Mouse (Mus musculus): ENCODE data around the gene Mms19. TPM values are rescaled to one million over a fixed set of nuclear protein-coding genes. Genes with fewer than 3 reads are reported as not detected.

The Mms19 gene
- polyA plus RNA-seq, 1 experiment from 2014 or later: 37.8 TPM

- WGBS: 93% methylated on average over 7 of the region's 7 CpGs
- no peaks in the 10 kb centered on the region for H3K36me3 ChIP-seq
- H3K4me3 ChIP-seq: no peak overlapping the region
- H3K9ac ChIP-seq (replicated peaks): no peak overlapping the region
- ATAC-seq (ENCODE audit: low FRiP score, low read depth): no peak
- H3K27ac ChIP-seq (replicated peaks): no peak overlapping the region
- peaks cover 3% of the 10 kb centered on the region; the same call in 1 of the 2 replicates for H3K4me1 ChIP-seq
- no peaks in the 10 kb centered on the region for H3K9me3 ChIP-seq
- no peaks in the 10 kb centered on the region for H3K27me3 ChIP-seq
- H3K4me2 ChIP-seq (replicated peaks): no peak overlapping the region
Measured at GRCm38 (mm10) chr19:41994023-41994422, 13.1 kb upstream of the Mms19 start.

GRCm38 (mm10) chr19:41993484-41993883, 12.5 kb upstream of the Mms19 start:
- Histone ChIP-seq H3K9me3 (no peaks in the 10 kb centered on the region), H3K9ac (replicated peaks) (no peak overlapping the region), H3K27me3 (no peaks in the 10 kb centered on the region), H3K27ac (replicated peaks) (no peak overlapping the region), H3K36me3 (no peaks in the 10 kb centered on the region), H3K4me1 (peaks cover 3% of the 10 kb centered on the region; the same call in 1 of the 2 replicates), H3K4me2 (replicated peaks) (no peak overlapping the region), H3K4me3 (no peak overlapping the region)
- ATAC-seq (ENCODE audit: low FRiP score, low read depth): no peak
- 85% methylated on average over 6 of the region's 6 CpGs for WGBS

GRCm38 (mm10) chr19:41992971-41993370, 12.0 kb upstream of the Mms19 start:
- ATAC-seq (ENCODE audit: low FRiP score, low read depth): no peak
- no peaks in the 10 kb centered on the region for H3K9me3 ChIP-seq
- no peak overlapping the region for H3K4me2 ChIP-seq (replicated peaks)
- no peak overlapping the region for H3K9ac ChIP-seq (replicated peaks)
- H3K4me1 ChIP-seq: peaks cover 3% of the 10 kb centered on the region; the same call in 1 of the 2 replicates
- no peaks in the 10 kb centered on the region for H3K27me3 ChIP-seq
- no peak overlapping the region for H3K27ac ChIP-seq (replicated peaks)
- no peaks in the 10 kb centered on the region for H3K36me3 ChIP-seq
- WGBS: 94% methylated on average over 2 of the region's 2 CpGs
- no peak overlapping the region for H3K4me3 ChIP-seq

GRCm38 (mm10) chr19:41991926-41992477, 11.0 kb upstream of the Mms19 start:
- Histone ChIP-seq H3K27me3 (no peaks in the 10 kb centered on the region), H3K9me3 (no peaks in the 10 kb centered on the region), H3K36me3 (no peaks in the 10 kb centered on the region), H3K4me1 (peaks cover 3% of the 10 kb centered on the region; the same call in 1 of the 2 replicates), H3K4me2 (replicated peaks) (no peak overlapping the region), H3K4me3 (no peak overlapping the region), H3K27ac (replicated peaks) (no peak overlapping the region), H3K9ac (replicated peaks) (no peak overlapping the region)
- 35% methylated on average over 6 of the region's 6 CpGs for WGBS
- no peak for ATAC-seq (ENCODE audit: low FRiP score, low read depth)

GRCm38 (mm10) chr19:41989810-41990209, 8.9 kb upstream of the Mms19 start:
- WGBS: 84% methylated on average over 6 of the region's 6 CpGs
- Histone ChIP-seq H3K27ac (replicated peaks) (no peak overlapping the region), H3K9ac (replicated peaks) (no peak overlapping the region), H3K4me2 (replicated peaks) (no peak overlapping the region), H3K9me3 (no peaks in the 10 kb centered on the region), H3K4me1 (no peaks in the 10 kb centered on the region), H3K4me3 (no peak overlapping the region), H3K36me3 (no peaks in the 10 kb centered on the region), H3K27me3 (no peaks in the 10 kb centered on the region)
- no peak for ATAC-seq (ENCODE audit: low FRiP score, low read depth)

- H3K27me3 ChIP-seq: peaks cover 19% of the 10 kb centered on the region
- H3K4me1 ChIP-seq: no peaks in the 10 kb centered on the region; the same call in 1 of the 2 replicates
- no peak overlapping the region for H3K27ac ChIP-seq (replicated peaks)
- no peaks in the 10 kb centered on the region for H3K9me3 ChIP-seq
- no peak overlapping the region for H3K9ac ChIP-seq (replicated peaks)
- ATAC-seq (ENCODE audit: low FRiP score, low read depth): no peak
- H3K36me3 ChIP-seq: no peaks in the 10 kb centered on the region
- no peak overlapping the region for H3K4me3 ChIP-seq
- no peak overlapping the region for H3K4me2 ChIP-seq (replicated peaks)
- WGBS: 89% methylated on average over 4 of the region's 4 CpGs
Measured at GRCm38 (mm10) chr19:41987206-41987605, 6.2 kb upstream of the Mms19 start.

GRCm38 (mm10) chr19:41985994-41986393, 5.0 kb upstream of the Mms19 start:
- Histone ChIP-seq H3K27me3 (peaks cover 19% of the 10 kb centered on the region), H3K4me3 (no peak overlapping the region), H3K27ac (replicated peaks) (no peak overlapping the region), H3K4me1 (no peaks in the 10 kb centered on the region; the same call in 1 of the 2 replicates), H3K9me3 (no peaks in the 10 kb centered on the region), H3K4me2 (replicated peaks) (no peak overlapping the region), H3K9ac (replicated peaks) (no peak overlapping the region), H3K36me3 (no peaks in the 10 kb centered on the region)
- WGBS: 94% methylated on average over 5 of the region's 5 CpGs
- no peak for ATAC-seq (ENCODE audit: low FRiP score, low read depth)

- no peaks in the 10 kb centered on the region for H3K9me3 ChIP-seq
- ATAC-seq (ENCODE audit: low FRiP score, low read depth): no peak
- no peak overlapping the region for H3K27ac ChIP-seq (replicated peaks)
- peaks cover 8% of the 10 kb centered on the region for H3K4me1 ChIP-seq
- WGBS: 5% methylated on average over 4 of the region's 4 CpGs
- peak overlapping the region; percentile 63 for H3K4me3 ChIP-seq
- H3K36me3 ChIP-seq: no peaks in the 10 kb centered on the region
- H3K27me3 ChIP-seq: peaks cover 19% of the 10 kb centered on the region
- peak overlapping the region; percentile 78; the same call in 1 of the 2 replicates for H3K9ac ChIP-seq (replicated peaks)
- H3K4me2 ChIP-seq (replicated peaks): peak overlapping the region; percentile 97
Measured at GRCm38 (mm10) chr19:41982791-41983150, 1.8 kb upstream of the Mms19 start.

- Histone ChIP-seq H3K4me1 (peaks cover 8% of the 10 kb centered on the region), H3K4me2 (replicated peaks) (peak overlapping the region; percentile 97), H3K27me3 (peaks cover 19% of the 10 kb centered on the region), H3K27ac (replicated peaks) (peak overlapping the region; percentile 71), H3K4me3 (peak overlapping the region; percentile 63), H3K9me3 (no peaks in the 10 kb centered on the region), H3K36me3 (no peaks in the 10 kb centered on the region), H3K9ac (replicated peaks) (peak overlapping the region; percentile 78)
- WGBS: under 1% methylated on average over 74 of the region's 74 CpGs
- no peak for ATAC-seq (ENCODE audit: low FRiP score, low read depth)
Measured at GRCm38 (mm10) chr19:41981931-41982790, 1.2 kb upstream of the Mms19 start.

GRCm38 (mm10) chr19:41981595-41981927, 604 bp upstream of the Mms19 start, which contains the start of gene Ubtd1:
Ubtd1 (plus strand) TSS chr19:41981763.
- Histone ChIP-seq H3K9me3 (no peaks in the 10 kb centered on the region), H3K27ac (replicated peaks) (peak within 1 kb of the TSS; percentile 71), H3K4me2 (replicated peaks) (peak within 1 kb of the TSS; percentile 97), H3K36me3 (no peaks in the 10 kb centered on the region), H3K4me1 (peaks cover 10% of the 10 kb centered on the region), H3K27me3 (peaks cover 19% of the 10 kb centered on the region), H3K9ac (replicated peaks) (peak within 1 kb of the TSS; percentile 78), H3K4me3 (peak within 1 kb of the TSS; percentile 63)
- WGBS: 2% methylated on average over 12 of the region's 33 CpGs
- ATAC-seq (ENCODE audit: low FRiP score, low read depth): no peak

GRCm38 (mm10) chr19:41980422-41980818, 537 bp downstream of the Mms19 start:
- peak overlapping the region; percentile 71 for H3K27ac ChIP-seq (replicated peaks)
- ATAC-seq (ENCODE audit: low FRiP score, low read depth): peak; percentile 10; the same call in 1 of the 2 replicates
- H3K27me3 ChIP-seq: peaks cover 19% of the 10 kb centered on the region
- H3K36me3 ChIP-seq: no peaks in the 10 kb centered on the region
- H3K9me3 ChIP-seq: no peaks in the 10 kb centered on the region
- H3K4me3 ChIP-seq: peak overlapping the region; percentile 63
- peaks cover 12% of the 10 kb centered on the region for H3K4me1 ChIP-seq
- H3K9ac ChIP-seq (replicated peaks): peak overlapping the region; percentile 78
- WGBS: under 1% methylated on average over 16 of the region's 16 CpGs
- H3K4me2 ChIP-seq (replicated peaks): peak overlapping the region; percentile 97

Data from midbrain, embryonic 12.5 days (tissue).